Mouse (Mus musculus): ENCODE results near the gene Sh3gl3. TPM values are rescaled to one million over a fixed set of nuclear protein-coding genes. Genes with fewer than 3 reads are reported as not detected.

Gene Sh3gl3
- 1 to 10 TPM; 5.7 to 6.4 TPM for total RNA-seq (2021)
- long read RNA-seq, experiment 1, transcript Sh3gl3-201 (9 exons, 1,647 nt): major isoform, 5 of 10 reads
- long read RNA-seq, experiment 1, partial matches to known transcripts: 0 of 10 reads
- long read RNA-seq, experiment 1, other reads (novel, unspliced or antisense): 4 of 10 reads
- long read RNA-seq, experiment 2, partial matches to known transcripts: 1 of 6 reads
- long read RNA-seq, experiment 2, other reads (novel, unspliced or antisense): 1 of 6 reads

- no peak for DNase-seq (ENCODE audit: low spot score in 2 of 2)
These were observed at the start of gene Sh3gl3 for GRCm38 (mm10) chr7:82173540-82173939. Gene Sh3gl3, plus strand, starts transcription at chr7:82173840.

- DNase-seq (ENCODE audit: low spot score in 2 of 2): no peak
These were observed 35.4 kb upstream of the Sh3gl3 start for GRCm38 (mm10) chr7:82138196-82138595.

- no peak for DNase-seq (ENCODE audit: low spot score in 2 of 2)
These were observed 26.5 kb upstream of the Sh3gl3 start for GRCm38 (mm10) chr7:82147151-82147550.

GRCm38 (mm10) chr7:82164681-82165080 lies 9.0 kb upstream of the Sh3gl3 start:
- DNase-seq (ENCODE audit: low spot score in 2 of 2): no peak

- DNase-seq (ENCODE audit: low spot score in 2 of 2): peak; percentile 65 to 77
These were observed 1.1 kb downstream of the Sh3gl3 start for GRCm38 (mm10) chr7:82174571-82175326.

GRCm38 (mm10) chr7:82175327-82175721 lies 1.7 kb downstream of the Sh3gl3 start:
- no peak for DNase-seq (ENCODE audit: low spot score in 2 of 2)

- DNase-seq (ENCODE audit: low spot score in 2 of 2): peak in 1 of 2 experiments; percentile 3
These were observed 2.6 kb downstream of the Sh3gl3 start for GRCm38 (mm10) chr7:82176192-82176591.

GRCm38 (mm10) chr7:82177336-82177735 lies 3.7 kb downstream of the Sh3gl3 start:
- peak in 1 of 2 experiments; percentile 30 for DNase-seq (ENCODE audit: low spot score in 2 of 2)

GRCm38 (mm10) chr7:82180919-82181318 lies 7.3 kb downstream of the Sh3gl3 start:
- DNase-seq (ENCODE audit: low spot score in 2 of 2): no peak

- DNase-seq (ENCODE audit: low spot score in 2 of 2): peak in 1 of 2 experiments; percentile 2
These were observed 9.1 kb downstream of the Sh3gl3 start for GRCm38 (mm10) chr7:82182781-82183180.

- DNase-seq (ENCODE audit: low spot score in 2 of 2): no peak
These were observed 18.0 kb downstream of the Sh3gl3 start for GRCm38 (mm10) chr7:82191604-82192003.

- DNase-seq (ENCODE audit: low spot score in 2 of 2): no peak
These were observed 18.9 kb downstream of the Sh3gl3 start for GRCm38 (mm10) chr7:82192512-82192911.

GRCm38 (mm10) chr7:82203111-82203510 lies 29.5 kb downstream of the Sh3gl3 start:
- DNase-seq (ENCODE audit: low spot score in 2 of 2): no peak

- no peak for DNase-seq (ENCODE audit: low spot score in 2 of 2)
These were observed 30.6 kb downstream of the Sh3gl3 start for GRCm38 (mm10) chr7:82204014-82204784.

- DNase-seq (ENCODE audit: low spot score in 2 of 2): no peak
These were observed 31.3 kb downstream of the Sh3gl3 start for GRCm38 (mm10) chr7:82204975-82205374.

GRCm38 (mm10) chr7:82206787-82207186 lies 33.1 kb downstream of the Sh3gl3 start:
- DNase-seq (ENCODE audit: low spot score in 2 of 2): no peak

- no peak for DNase-seq (ENCODE audit: low spot score in 2 of 2)
These were observed 47.8 kb downstream of the Sh3gl3 start for GRCm38 (mm10) chr7:82221380-82221933.

GRCm38 (mm10) chr7:82223906-82224846 lies 50.5 kb downstream of the Sh3gl3 start:
- DNase-seq (ENCODE audit: low spot score in 2 of 2): no peak

GRCm38 (mm10) chr7:82233201-82233600 lies 59.6 kb downstream of the Sh3gl3 start:
- DNase-seq (ENCODE audit: low spot score in 2 of 2): no peak

All from gastrocnemius, postnatal 4 days (tissue).